In genomic region chr17:34606186-34607039, GRCm38 (mm10) we compare ENCODE assay signal across 8 mouse cellular contexts. TPM values are rescaled to one million over a fixed set of nuclear protein-coding genes. Genes with fewer than 3 reads are reported as not detected.
DNase-seq lines count a peak whose midpoint lies in the region; ATAC-seq lines count a peak whose summit lies in the region.

No protein-coding gene starts in this region.

- H3K27ac ChIP-seq in hindbrain, embryonic 12.5 days = peak overlapping the region; percentile 94
- H3K27ac ChIP-seq in midbrain, embryonic 10.5 days (replicated peaks) = peak overlapping the region; percentile 94

- WGBS in hindbrain, embryonic 12.5 days = 18% methylated on average over 32 of the region's 32 CpGs
- 21% methylated on average over 32 of the region's 32 CpGs for WGBS in midbrain, embryonic 10.5 days

- DNase-seq in adrenal gland, postnatal 36 days = peak; percentile 29 to 38
- DNase-seq in adrenal gland, postnatal 10 days = no peak
- peak; percentile 30 for DNase-seq in retina, embryonic 14.5 days (ENCODE audit: low spot score)
- DNase-seq in retina, postnatal 1 day = no peak
- DNase-seq in midbrain, embryonic 10.5 days (ENCODE audit: low spot score) = no peak
- DNase-seq in ovary, adult 18-20 months (ENCODE audit: low spot score) = no peak
- no peak for DNase-seq in frontal cortex, adult 2 months (ENCODE audit: extremely low spot score in 1 of 2, low spot score in 1 of 2)

- peak overlapping the region; percentile 98 for H3K4me2 ChIP-seq in hindbrain, embryonic 12.5 days (replicated peaks)

- H3K4me1 ChIP-seq in hindbrain, embryonic 12.5 days = peaks cover 47% of the 10 kb centered on the region
- peaks cover 57% of the 10 kb centered on the region for H3K4me1 ChIP-seq in midbrain, embryonic 10.5 days

- H3K36me3 ChIP-seq in hindbrain, embryonic 12.5 days = peaks cover 17% of the 10 kb centered on the region
- H3K36me3 ChIP-seq in midbrain, embryonic 10.5 days = peaks cover 39% of the 10 kb centered on the region

- H3K4me3 ChIP-seq in hindbrain, embryonic 12.5 days = peak overlapping the region; percentile 96
- H3K4me3 ChIP-seq in midbrain, embryonic 10.5 days = peak overlapping the region; percentile 98

- no peaks in the 10 kb centered on the region for H3K9me3 ChIP-seq in hindbrain, embryonic 12.5 days (replicated peaks)
- H3K9me3 ChIP-seq in midbrain, embryonic 10.5 days (replicated peaks) = no peaks in the 10 kb centered on the region

- H3K27me3 ChIP-seq in hindbrain, embryonic 12.5 days = no peaks in the 10 kb centered on the region
- H3K27me3 ChIP-seq in midbrain, embryonic 10.5 days (ENCODE audit: low read depth, poor library complexity, severe bottlenecking) = no peaks in the 10 kb centered on the region

- ATAC-seq in hindbrain, embryonic 12.5 days (ENCODE audit: low FRiP score) = no peak

- peak overlapping the region; percentile 100 for H3K9ac ChIP-seq in hindbrain, embryonic 12.5 days

RNA-seq across cellular contexts. Expression of gene Agpat1, which starts 2.4 kb away (rescaled TPM):
- total RNA-seq in adrenal gland, postnatal 36 days (2021) = 100 to 1,000 TPM in 1 of 2 experiments, 10 to 100 TPM in 1; 99.4 to 109 TPM
- total RNA-seq in adrenal gland, postnatal 10 days (2021) = 10 to 100 TPM; 92.7 TPM
- polyA plus RNA-seq in hindbrain, embryonic 12.5 days (2016; fragmentation: Nextera tagmentation; extraction: Ambion mirVana) = 76.9 and 79.0 TPM in 2 replicates
- 66.0 and 70.1 TPM in 2 replicates for polyA plus RNA-seq in midbrain, embryonic 10.5 days (2016; fragmentation: Nextera tagmentation; extraction: Ambion mirVana)
- polyA plus RNA-seq in frontal cortex, adult 2 months (2012; rRNA removed) = 204 and 229 TPM in 2 replicates

RNA-seq across cellular contexts. Expression of gene Rnf5, which starts 2.9 kb away (rescaled TPM):
- 10 to 100 TPM; 67.7 to 86.5 TPM for total RNA-seq in adrenal gland, postnatal 36 days (2021)
- total RNA-seq in adrenal gland, postnatal 10 days (2021) = 10 to 100 TPM; 70.4 to 71.5 TPM
- polyA plus RNA-seq in hindbrain, embryonic 12.5 days (2016; fragmentation: Nextera tagmentation; extraction: Ambion mirVana) = 214 and 228 TPM in 2 replicates
- polyA plus RNA-seq in midbrain, embryonic 10.5 days (2016; fragmentation: Nextera tagmentation; extraction: Ambion mirVana) = 202 and 233 TPM in 2 replicates
- 127 and 145 TPM in 2 replicates for polyA plus RNA-seq in frontal cortex, adult 2 months (2012; rRNA removed)

RNA-seq across cellular contexts. Expression of gene Ager, which starts 8.8 kb away (rescaled TPM):
- total RNA-seq in adrenal gland, postnatal 36 days (2021) = under 1 TPM; 0.82 to 0.99 TPM
- 1 to 10 TPM; 2.0 to 4.3 TPM for total RNA-seq in adrenal gland, postnatal 10 days (2021)
- polyA plus RNA-seq in hindbrain, embryonic 12.5 days (2016; fragmentation: Nextera tagmentation; extraction: Ambion mirVana) = 1.9 and 2.9 TPM in 2 replicates
- 3.1 and 3.2 TPM in 2 replicates for polyA plus RNA-seq in midbrain, embryonic 10.5 days (2016; fragmentation: Nextera tagmentation; extraction: Ambion mirVana)
- polyA plus RNA-seq in frontal cortex, adult 2 months (2012; rRNA removed) = 2.1 TPM in 2 replicates

RNA-seq across cellular contexts. Expression of gene Egfl8, which starts 9.4 kb away (rescaled TPM):
- total RNA-seq in adrenal gland, postnatal 36 days (2021) = 1 to 10 TPM; 2.9 to 4.6 TPM
- 1 to 10 TPM; 6.1 to 9.9 TPM for total RNA-seq in adrenal gland, postnatal 10 days (2021)
- polyA plus RNA-seq in hindbrain, embryonic 12.5 days (2016; fragmentation: Nextera tagmentation; extraction: Ambion mirVana) = 5.3 and 7.4 TPM in 2 replicates
- 4.3 TPM in 2 replicates for polyA plus RNA-seq in midbrain, embryonic 10.5 days (2016; fragmentation: Nextera tagmentation; extraction: Ambion mirVana)
- polyA plus RNA-seq in frontal cortex, adult 2 months (2012; rRNA removed) = 9.7 and 10.5 TPM in 2 replicates

RNA-seq across cellular contexts. Expression of gene Pbx2, which starts 15.3 kb away (rescaled TPM):
- 10 to 100 TPM; 34.7 to 41.4 TPM for total RNA-seq in adrenal gland, postnatal 36 days (2021)
- total RNA-seq in adrenal gland, postnatal 10 days (2021) = 10 to 100 TPM; 39.0 to 52.4 TPM
- polyA plus RNA-seq in hindbrain, embryonic 12.5 days (2016; fragmentation: Nextera tagmentation; extraction: Ambion mirVana) = 17.9 and 18.7 TPM in 2 replicates
- polyA plus RNA-seq in midbrain, embryonic 10.5 days (2016; fragmentation: Nextera tagmentation; extraction: Ambion mirVana) = 17.5 and 17.7 TPM in 2 replicates
- polyA plus RNA-seq in frontal cortex, adult 2 months (2012; rRNA removed) = 67.0 and 71.3 TPM in 2 replicates

Comparison
In these comparisons a context has a peak if more than half of its experiments do, and no peak if none do; other contexts are left out.
1. DNase-seq: peak in adrenal gland, postnatal 36 days (2 of 2) and retina, embryonic 14.5 days (single experiment); none in adrenal gland, postnatal 10 days (single experiment), retina, postnatal 1 day (single experiment), midbrain, embryonic 10.5 days (single experiment), ovary, adult 18-20 months (single experiment) and frontal cortex, adult 2 months (0 of 2).